Mouse (Mus musculus): ENCODE measurements around the gene Igsf10.

DNA sequence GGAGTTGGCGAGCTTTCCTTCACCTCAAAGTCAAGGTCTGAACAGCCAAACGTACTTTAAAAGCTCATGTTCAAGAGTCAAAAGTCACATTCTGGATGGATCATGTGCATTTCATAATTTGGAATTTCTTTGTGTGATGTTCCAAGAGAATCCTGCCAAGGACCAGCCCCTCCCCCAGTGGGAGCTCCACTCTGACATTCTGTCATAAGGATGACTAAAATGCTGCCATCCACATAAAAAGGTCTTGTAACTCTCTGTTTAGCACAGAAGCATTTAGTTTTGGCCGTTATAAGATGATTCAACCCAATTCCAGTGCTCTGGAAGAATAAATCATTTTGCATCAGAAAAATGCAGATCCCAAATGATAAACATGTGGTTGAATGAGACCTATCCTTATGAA, 10.0 kb upstream of the Igsf10 start:
- TF ChIP-seq EP300 (IDR thresholded peaks at IDR 0.05; ENCODE audit: low read depth) (no peak), CTCF (IDR thresholded peaks at IDR 0.05; ENCODE audit: low read depth) (no peak)

All from liver, postnatal 0 days (tissue).